Mouse (Mus musculus) cerebellum, adult 2 months (tissue): ENCODE measurements at regions not wholly inside any gene's neighbourhood (a gene's known extent, or its start where the extent isn't known, plus 50 kb on each side); places are given as distances from the start of the nearest gene placed in this dataset.

Experiments
- CTCF ChIP-seq: fragments of 200-500 bp; IDR thresholded peaks from 2 replicates; pipeline ENCODE4 v1.5.1; 2011; ENCODE audit warnings: low read depth, mild to moderate bottlenecking, control low read depth, low read length, moderate library complexity, borderline replicate concordance; ENCODE audit not compliant: insufficient read depth
- POLR2A ChIP-seq: fragments of 200-500 bp; IDR thresholded peaks from 2 replicates; pipeline ENCODE4 v1.6.1; 2011; ENCODE audit warnings: low read length, control low read depth, borderline replicate concordance; ENCODE audit not compliant: insufficient read depth

DNA sequence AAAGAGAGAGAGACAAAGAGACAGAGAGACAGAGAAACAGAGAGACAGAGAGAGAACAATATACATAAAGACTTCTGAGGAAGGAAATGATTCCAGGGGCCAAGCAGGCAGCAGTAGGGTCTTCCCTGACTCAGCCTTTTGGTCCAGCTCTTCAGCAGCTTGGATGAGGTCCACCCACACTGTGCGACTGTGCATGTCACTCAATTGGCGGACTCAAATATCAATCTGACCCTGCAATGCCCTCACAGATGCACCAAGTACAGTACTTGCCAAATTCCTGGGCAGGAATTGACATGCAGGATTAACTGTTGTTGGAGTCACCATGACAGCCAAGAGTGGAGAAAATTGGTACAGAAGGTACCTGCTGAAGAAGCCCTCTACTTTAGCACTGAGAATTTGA is 229.8 kb downstream of the Glrx3 start:
- no peak for TF ChIP-seq CTCF
- no peak for TF ChIP-seq POLR2A
